Mouse (Mus musculus) bone marrow macrophage, adult 2 months (primary cell): ENCODE results near the gene Sypl.

Source experiments
- CTCF ChIP-seq: IDR thresholded peaks from 2 replicates; pipeline ENCODE4 v1.5.1; 2012; ENCODE audit warnings: low read depth, mild to moderate bottlenecking, low read length, moderate library complexity
- POLR2A ChIP-seq: IDR thresholded peaks from 2 replicates; pipeline ENCODE4 v1.6.1; 2012; ENCODE audit warnings: mild to moderate bottlenecking, low read depth, low read length, borderline replicate concordance

GRCm38 (mm10) chr12:33008305-33009110 lies 54.8 kb downstream of the Sypl start:
- TF ChIP-seq POLR2A (no peak), CTCF (no peak)
